Mouse (Mus musculus) adrenal gland, adult 10 weeks (tissue): ENCODE data around the gene Mterf4. TPM values are rescaled to one million over a fixed set of nuclear protein-coding genes. Genes with fewer than 3 reads are reported as not detected.

Source experiments
- polyA plus RNA-seq: library from polyadenylated mRNA; stranded (reverse); fragments of 350-450 nt; fragmentation: Illumina TruSeq; extraction: RNeasy Lipid Tissue Mini Kit (QIAGEN cat#74804); gene quantifications from one replicate; pipeline ENCODE4 v1.2.3, GENCODE M21; 2014; ENCODE audit warnings: low read depth, low replicate concordance

The Mterf4 gene
- 24.6 TPM for polyA plus RNA-seq

DNA sequence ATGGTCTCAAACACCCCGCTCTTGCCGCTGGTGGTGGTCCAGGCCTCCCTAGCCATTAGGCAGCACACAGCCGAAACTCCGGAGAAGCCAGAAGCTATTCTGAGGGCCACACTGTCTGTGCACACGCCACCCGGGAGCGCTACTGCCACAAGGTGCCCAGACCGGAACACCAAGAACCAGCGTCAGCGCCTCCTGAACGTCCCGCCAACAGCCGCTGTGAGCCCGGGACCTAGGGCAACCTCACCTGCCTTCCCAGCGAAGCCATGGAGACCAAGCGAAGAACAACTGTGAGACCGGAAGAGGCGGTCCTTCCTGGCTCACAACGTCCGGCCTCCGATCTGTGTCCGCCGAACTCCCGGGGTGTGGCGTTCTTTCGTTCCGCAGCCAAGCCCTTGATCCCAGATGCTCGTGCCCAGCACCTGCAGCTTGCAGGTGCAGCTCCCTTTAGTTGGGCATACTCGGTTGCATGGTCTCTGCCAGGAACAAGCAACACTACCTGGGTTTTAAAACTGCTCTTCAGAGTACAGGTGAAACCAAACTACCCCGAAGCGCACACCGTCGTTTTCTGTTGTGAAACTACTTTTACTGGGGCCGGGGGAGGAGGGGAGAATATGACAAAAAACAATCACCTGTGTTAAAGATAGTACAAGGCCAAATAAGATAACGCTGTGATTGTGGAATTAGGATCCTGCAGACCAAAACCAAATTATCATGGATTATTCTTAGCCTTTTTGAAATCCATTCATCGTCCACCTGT lies at the start of gene Mterf4:
Gene Mterf4, minus strand, starts transcription at position 335 of the 757 bp plus-strand sequence.

DNA sequence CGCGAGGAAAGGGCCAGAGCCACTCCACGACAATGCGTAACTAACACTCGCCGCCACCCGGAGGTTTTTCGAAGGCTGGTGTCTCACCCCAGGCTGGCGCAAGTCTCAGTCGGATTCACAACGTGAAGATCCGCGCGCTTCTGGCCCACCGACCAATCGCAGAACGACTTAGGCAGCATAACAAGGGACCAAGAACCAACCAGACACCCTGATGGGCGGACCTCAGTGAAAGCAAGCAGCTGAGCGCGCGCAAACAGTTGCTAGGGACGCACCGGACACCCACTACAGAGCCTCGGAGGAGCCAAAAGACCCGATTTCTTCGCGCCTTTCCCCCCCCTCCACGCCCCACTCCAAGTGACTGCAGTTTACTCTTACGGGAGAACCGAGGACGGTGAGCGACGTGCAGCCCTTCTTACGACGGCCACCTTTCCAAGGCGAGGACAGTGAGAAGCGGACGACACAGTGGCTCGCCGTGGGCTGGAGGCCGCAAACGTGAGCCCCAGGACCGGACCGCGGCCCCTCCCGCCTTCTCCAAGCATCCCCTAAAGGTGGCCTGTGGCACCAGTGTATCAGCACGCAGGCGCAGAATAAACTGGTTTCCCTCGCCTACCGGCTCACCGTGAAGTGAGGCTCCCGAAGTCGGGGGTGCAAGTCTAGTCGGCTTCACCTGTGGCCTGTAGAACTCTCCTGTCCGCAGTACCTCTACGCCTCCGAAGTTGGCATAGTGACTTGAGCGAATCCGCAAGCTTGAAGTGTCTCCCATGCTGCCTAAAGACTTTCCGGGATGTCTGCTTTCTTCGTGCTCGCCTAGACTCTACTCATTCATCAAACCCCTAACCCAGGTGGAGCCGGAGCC lies 37.2 kb upstream of the Mterf4 start, which contains the start of the genes Ppp1r7 and Pask:
Gene Ppp1r7, plus strand, starts transcription at position 207 of the 856 bp plus-strand sequence.
Gene Pask, minus strand, starts transcription at position 835 of the 856 bp plus-strand sequence.

Other genes with a start within 250 kb of the Mterf4 start
- 5.5 TPM for gene Kif1a, start 204.0 kb downstream of the Mterf4 start, polyA plus RNA-seq
- gene Agxt, start 170.7 kb downstream of the Mterf4 start, polyA plus RNA-seq, result not detected
- not detected for gene 2310007B03Rik, start 145.0 kb downstream of the Mterf4 start, polyA plus RNA-seq
- gene Crocc2, start 137.2 kb downstream of the Mterf4 start, polyA plus RNA-seq, result not detected
- gene Sned1, start 70.1 kb downstream of the Mterf4 start, polyA plus RNA-seq, result 20.2 TPM
- gene Ppp1r7, start 36.9 kb upstream of the Mterf4 start, polyA plus RNA-seq, result 121 TPM
- gene Pask, start 37.6 kb upstream of the Mterf4 start, polyA plus RNA-seq, result 1.7 TPM
- not detected for gene Ano7, start 68.0 kb upstream of the Mterf4 start, polyA plus RNA-seq
- 203 TPM for gene Hdlbp, start 172.9 kb upstream of the Mterf4 start, polyA plus RNA-seq
- gene Farp2, start 206.2 kb upstream of the Mterf4 start, polyA plus RNA-seq, result 10.0 TPM